Mouse (Mus musculus) spleen, adult 2 months (tissue): ENCODE measurements around the gene Pagr1a.

Source experiments
- CTCF ChIP-seq: fragments of 200-500 bp; IDR thresholded peaks from 2 replicates; pipeline ENCODE4 v1.5.1; 2011; ENCODE audit warnings: mild to moderate bottlenecking, inconsistent platforms; ENCODE audit not compliant: insufficient read depth, insufficient read length, insufficient replicate concordance; ENCODE audit errors: extremely low read depth
- POLR2A ChIP-seq: fragments of 200-500 bp; IDR thresholded peaks from 2 replicates; pipeline ENCODE4 v1.6.1; 2011; ENCODE audit warnings: low read depth, low read length, inconsistent platforms

GRCm38 (mm10) chr7:126981601-126982000 is 35.6 kb downstream of the Pagr1a start:
- TF ChIP-seq CTCF (no peak), POLR2A (no peak)
